Comparison of ENCODE assay signal across 23 mouse cellular contexts in the genomic region with DNA sequence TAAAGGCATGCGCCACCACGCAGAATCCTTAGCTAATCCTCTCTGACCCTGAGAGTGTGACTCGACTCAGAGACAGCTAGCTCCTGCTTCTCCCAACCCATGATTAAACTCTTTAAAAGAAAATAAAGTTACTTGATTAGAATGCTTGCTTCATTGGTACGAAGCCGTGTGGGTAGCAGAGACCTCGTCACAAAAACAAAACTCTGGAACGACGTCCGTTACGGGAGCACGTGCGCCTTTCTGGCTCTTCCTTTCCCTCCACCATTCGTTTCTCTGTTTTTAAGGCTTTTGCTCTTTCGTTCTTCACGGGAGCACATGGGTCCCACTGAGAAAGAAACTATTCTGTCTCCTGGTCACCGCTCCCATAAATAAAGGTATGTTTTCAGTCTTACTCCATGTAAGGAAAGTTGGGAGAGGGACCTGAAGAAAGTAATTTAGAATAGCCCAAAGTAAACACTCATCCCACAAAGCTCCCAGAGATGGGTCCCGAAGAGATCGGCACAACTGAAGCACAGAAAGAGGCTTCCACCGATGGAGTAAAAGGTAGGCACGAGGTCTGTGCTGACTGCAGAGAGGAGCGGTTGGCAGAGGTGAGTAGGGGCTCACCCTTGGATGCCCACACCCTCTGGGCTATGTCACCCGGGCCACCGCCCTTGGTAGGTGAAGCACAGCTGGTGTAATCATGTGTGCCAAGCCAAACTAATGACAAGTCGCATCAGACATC.
DNase-seq lines count a peak whose midpoint lies in the region; ATAC-seq and TF ChIP-seq lines count a peak whose summit lies in the region.
"Had no signal": no experiment of that assay in that cellular context is flagged by ENCODE, and none has a peak within 500 bp of the region (broad histone marks: within the 10 kb centered on the region; RNA-seq: fewer than 3 reads in every experiment).

No protein-coding gene starts in this region.

- WGBS in kidney, embryonic 14.5 days = 60% methylated on average over 24 of the region's 24 CpGs
- 80% methylated on average over 24 of the region's 24 CpGs for WGBS in neural tube, embryonic 15.5 days
- 80% methylated on average over 24 of the region's 24 CpGs for WGBS in bone marrow, adult 2 months

- intact Hi-C loops in heart, postnatal 36 days (cut with DNase I) = no loop called here

- no peak overlapping the region for H3K27ac ChIP-seq in kidney, embryonic 14.5 days (ENCODE audit: low read depth, low read length)
- no peak overlapping the region for H3K27ac ChIP-seq in neural tube, embryonic 15.5 days (replicated peaks)
- H3K27ac ChIP-seq in bone marrow, adult 2 months (ENCODE audit: control insufficient read depth, insufficient read depth, low read depth, low read length, poor library complexity) = peak overlapping the region; percentile 55; the same call in 1 of the 2 replicates
- H3K27ac ChIP-seq: embryonic facial prominence, embryonic 12.5 days; heart, embryonic 15.5 days; intestine, embryonic 15.5 days; limb, embryonic 13.5 days; liver, embryonic 13.5 days; midbrain, embryonic 12.5 days had no signal

- H3K27me3 ChIP-seq in kidney, embryonic 14.5 days (ENCODE audit: control insufficient read depth, insufficient read depth, low read length) = no peaks in the 10 kb centered on the region
- H3K27me3 ChIP-seq in neural tube, embryonic 15.5 days (replicated peaks) = no peaks in the 10 kb centered on the region
- H3K27me3 ChIP-seq: embryonic facial prominence, embryonic 12.5 days; heart, embryonic 15.5 days; intestine, embryonic 15.5 days; limb, embryonic 13.5 days; liver, embryonic 13.5 days had no signal

- TF ChIP-seq POLR2A in bone marrow, adult 2 months (IDR thresholded peaks at IDR 0.05; ENCODE audit: borderline replicate concordance, control insufficient read depth, low read depth, low read length) = no peak

- H3K9me3 ChIP-seq in kidney, embryonic 14.5 days (ENCODE audit: control insufficient read depth, low read length) = no peaks in the 10 kb centered on the region
- H3K9me3 ChIP-seq in neural tube, embryonic 15.5 days (replicated peaks) = no peaks in the 10 kb centered on the region
- H3K9me3 ChIP-seq: embryonic facial prominence, embryonic 12.5 days; heart, embryonic 15.5 days; intestine, embryonic 15.5 days; limb, embryonic 13.5 days; liver, embryonic 13.5 days; midbrain, embryonic 12.5 days had no signal

- no peaks in the 10 kb centered on the region for H3K36me3 ChIP-seq in kidney, embryonic 14.5 days (ENCODE audit: control insufficient read depth, insufficient read depth, low read length)
- H3K36me3 ChIP-seq in neural tube, embryonic 15.5 days = no peaks in the 10 kb centered on the region
- H3K36me3 ChIP-seq: embryonic facial prominence, embryonic 12.5 days; heart, embryonic 15.5 days; intestine, embryonic 15.5 days; limb, embryonic 13.5 days; liver, embryonic 13.5 days; midbrain, embryonic 12.5 days had no signal

- peaks cover 7% of the 10 kb centered on the region for H3K4me1 ChIP-seq in kidney, embryonic 14.5 days (ENCODE audit: control insufficient read depth, insufficient read depth, low read length)
- peaks cover 11% of the 10 kb centered on the region for H3K4me1 ChIP-seq in neural tube, embryonic 15.5 days
- peaks cover 6% of the 10 kb centered on the region for H3K4me1 ChIP-seq in bone marrow, adult 2 months (ENCODE audit: control insufficient read depth, insufficient read depth, low read length)
- H3K4me1 ChIP-seq: heart, embryonic 15.5 days; liver, embryonic 13.5 days; midbrain, embryonic 12.5 days had no signal

- TF ChIP-seq CTCF in bone marrow, adult 2 months (IDR thresholded peaks at IDR 0.05; ENCODE audit: control insufficient read depth, insufficient read depth, low read length) = no peak

- 0 out of 2 replicates have a peak overlapping the region, but pooled peaks have one; percentile 3 for H3K4me2 ChIP-seq in kidney, embryonic 14.5 days (replicated peaks; ENCODE audit: low read depth, low read length)
- peak overlapping the region; percentile 32; the same call in 1 of the 2 replicates for H3K4me2 ChIP-seq in neural tube, embryonic 15.5 days
- H3K4me2 ChIP-seq: embryonic facial prominence, embryonic 12.5 days; heart, embryonic 15.5 days; intestine, embryonic 15.5 days; limb, embryonic 13.5 days; liver, embryonic 13.5 days; lung, embryonic 14.5 days; midbrain, embryonic 12.5 days had no signal

- no peak overlapping the region for H3K4me3 ChIP-seq in kidney, embryonic 14.5 days (ENCODE audit: low read length)
- no peak overlapping the region for H3K4me3 ChIP-seq in neural tube, embryonic 15.5 days (replicated peaks)
- H3K4me3 ChIP-seq in bone marrow, adult 2 months (replicated peaks; ENCODE audit: control insufficient read depth, low read depth, low read length) = no peak overlapping the region
- H3K4me3 ChIP-seq: embryonic facial prominence, embryonic 12.5 days; heart, embryonic 15.5 days; intestine, embryonic 15.5 days; limb, embryonic 13.5 days; liver, embryonic 13.5 days; midbrain, embryonic 12.5 days had no signal

- no peak for DNase-seq in kidney, postnatal 14 days
- DNase-seq in neural tube, embryonic 10.5 days (ENCODE audit: extremely low spot score, low spot score) = no peak
- peak; percentile 93 for DNase-seq in A20 (ENCODE audit: low read depth, low spot score)
- no peak for DNase-seq in cerebellum, postnatal 36 days
- DNase-seq in heart, postnatal 36 days = no peak
- DNase-seq: adrenal gland, postnatal 14 days; cerebellum, adult 9-11 months; heart, postnatal 4 days; layer of hippocampus, adult 9-11 months; liver, embryonic 13.5 days; lung, embryonic 14.5 days; thymus, adult 18-20 months; thymus, postnatal 36 days had no signal

- ATAC-seq in kidney, embryonic 14.5 days (ENCODE audit: low FRiP score, low TSS enrichment) = 0 out of 2 replicates have a peak, but pooled peaks have one; percentile 48
- ATAC-seq in neural tube, embryonic 15.5 days (ENCODE audit: low FRiP score) = no peak
- ATAC-seq: forebrain, embryonic 14.5 days; hindbrain, embryonic 16.5 days; intestine, embryonic 15.5 days had no signal

- no peak overlapping the region for H3K9ac ChIP-seq in kidney, embryonic 14.5 days (ENCODE audit: low read depth, low read length)
- no peak overlapping the region for H3K9ac ChIP-seq in neural tube, embryonic 15.5 days (replicated peaks)
- H3K9ac ChIP-seq: embryonic facial prominence, embryonic 12.5 days; heart, embryonic 15.5 days; intestine, embryonic 15.5 days; limb, embryonic 13.5 days; liver, embryonic 13.5 days; lung, embryonic 14.5 days; midbrain, embryonic 12.5 days had no signal
